Mouse (Mus musculus) cerebellum, adult 2 months (tissue): ENCODE results near the gene Ppm1m.

Experiments
- CTCF ChIP-seq: fragments of 200-500 bp; IDR thresholded peaks from 2 replicates; pipeline ENCODE4 v1.5.1; 2011; ENCODE audit warnings: low read depth, mild to moderate bottlenecking, control low read depth, low read length, moderate library complexity, borderline replicate concordance; ENCODE audit not compliant: insufficient read depth
- POLR2A ChIP-seq: fragments of 200-500 bp; IDR thresholded peaks from 2 replicates; pipeline ENCODE4 v1.6.1; 2011; ENCODE audit warnings: low read length, control low read depth, borderline replicate concordance; ENCODE audit not compliant: insufficient read depth

DNA sequence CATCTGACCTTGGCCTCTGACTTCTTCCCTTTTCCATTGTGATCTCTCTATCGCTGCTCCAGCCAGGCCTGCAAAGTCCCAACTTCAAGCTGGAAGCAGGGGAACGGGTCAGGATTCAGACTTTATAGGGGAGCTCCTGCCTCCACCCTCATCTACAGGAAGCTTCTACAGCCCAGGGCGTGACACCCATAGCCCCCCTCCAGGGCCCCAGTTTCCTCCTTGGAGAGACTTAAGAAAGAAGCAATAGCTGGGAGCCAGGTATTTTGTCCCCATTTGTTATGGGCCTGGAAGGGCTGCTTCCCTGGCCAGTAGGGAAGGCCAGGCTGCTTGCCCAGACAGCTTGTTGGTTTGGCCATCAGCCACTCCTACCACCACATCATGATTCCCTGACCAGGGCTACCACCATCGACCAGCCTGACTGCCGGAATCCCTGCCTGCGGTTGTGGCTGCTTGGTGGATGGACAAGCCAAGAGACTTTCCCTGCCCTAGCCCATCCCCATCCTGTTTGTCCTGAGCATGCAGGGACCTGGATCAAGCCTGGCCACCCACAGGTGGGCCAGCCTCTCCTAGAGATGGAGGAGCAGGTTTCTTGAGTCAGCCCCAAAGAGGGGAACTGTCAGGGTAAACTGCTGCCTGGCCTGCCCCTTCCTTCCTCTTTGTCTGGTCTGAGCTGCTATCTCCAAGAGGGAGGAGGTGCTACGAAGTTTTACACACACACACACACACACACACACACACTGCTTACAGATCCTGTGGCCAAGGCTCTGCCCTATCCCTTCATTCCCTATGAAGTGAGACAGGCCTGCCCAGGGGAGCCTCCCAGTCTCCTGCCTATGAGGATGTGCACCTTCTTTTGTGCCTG is 4.7 kb upstream of the Ppm1m start:
- TF ChIP-seq POLR2A (no peak), CTCF (no peak)
